ENCODE assay signal across 7 mouse cellular contexts in genomic region chr2:174329663-174330615, GRCm38 (mm10). TPM values are rescaled to one million over a fixed set of nuclear protein-coding genes. Genes with fewer than 3 reads are reported as not detected.
DNase-seq lines count a peak whose midpoint lies in the region; ATAC-seq and TF ChIP-seq lines count a peak whose summit lies in the region.

No protein-coding gene starts in this region.

- H3K9me3 ChIP-seq in intestine, postnatal 0 days (ENCODE audit: control insufficient read depth), result no peaks in the 10 kb centered on the region
- H3K9me3 ChIP-seq in limb, embryonic 13.5 days, result peaks cover 4% of the 10 kb centered on the region; the same call in 1 of the 2 replicates
- H3K9me3 ChIP-seq in midbrain, embryonic 15.5 days, result no peaks in the 10 kb centered on the region

- DNase-seq in adrenal gland, adult 2 months, result peak; percentile 94
- DNase-seq in embryo, embryonic 11.5 days (ENCODE audit: low read depth, low spot score), result peak; percentile 81
- DNase-seq in gastrocnemius, postnatal 4 days (ENCODE audit: low spot score in 2 of 2), result peak; percentile 91 to 92
- DNase-seq in spleen, postnatal 14 days (ENCODE audit: low spot score in 2 of 2), result peak; percentile 50 to 54

- H3K27me3 ChIP-seq in intestine, postnatal 0 days (replicated peaks; ENCODE audit: control insufficient read depth, insufficient read depth, low read length), result no peaks in the 10 kb centered on the region
- no peaks in the 10 kb centered on the region for H3K27me3 ChIP-seq in limb, embryonic 13.5 days
- H3K27me3 ChIP-seq in midbrain, embryonic 15.5 days (replicated peaks), result no peaks in the 10 kb centered on the region

- peak; percentile 47 for ATAC-seq in intestine, postnatal 0 days
- peak; percentile 88 for ATAC-seq in limb, embryonic 13.5 days (ENCODE audit: low FRiP score, low read depth)
- peak; percentile 83 for ATAC-seq in midbrain, embryonic 15.5 days (replicated peaks)

- H3K36me3 ChIP-seq in intestine, postnatal 0 days (ENCODE audit: control insufficient read depth, insufficient read depth), result 0 out of 2 replicates have a peak, but pooled peaks cover 3% of the 10 kb centered on the region
- peaks cover 26% of the 10 kb centered on the region for H3K36me3 ChIP-seq in limb, embryonic 13.5 days
- H3K36me3 ChIP-seq in midbrain, embryonic 15.5 days (replicated peaks), result no peaks in the 10 kb centered on the region

- H3K9ac ChIP-seq in intestine, postnatal 0 days (ENCODE audit: low read depth, low read length), result peak overlapping the region; percentile 94
- H3K9ac ChIP-seq in limb, embryonic 13.5 days, result peak overlapping the region; percentile 100
- peak overlapping the region; percentile 93 for H3K9ac ChIP-seq in midbrain, embryonic 15.5 days

- TF ChIP-seq CTCF in intestine, postnatal 0 days (IDR thresholded peaks at IDR 0.05; ENCODE audit: low read depth), result peak; percentile 50

- under 1% methylated on average over 76 of the region's 131 CpGs for WGBS in intestine, postnatal 0 days
- under 1% methylated on average over 74 of the region's 131 CpGs for WGBS in limb, embryonic 13.5 days
- under 1% methylated on average over 65 of the region's 131 CpGs for WGBS in midbrain, embryonic 15.5 days

- peak overlapping the region; percentile 95 for H3K4me3 ChIP-seq in intestine, postnatal 0 days (ENCODE audit: low read depth, low read length)
- peak overlapping the region; percentile 97 for H3K4me3 ChIP-seq in limb, embryonic 13.5 days
- H3K4me3 ChIP-seq in midbrain, embryonic 15.5 days, result peak overlapping the region; percentile 99

- peak overlapping the region; percentile 94 for H3K4me2 ChIP-seq in intestine, postnatal 0 days (replicated peaks; ENCODE audit: low read depth)
- H3K4me2 ChIP-seq in limb, embryonic 13.5 days (replicated peaks), result peak overlapping the region; percentile 80
- H3K4me2 ChIP-seq in midbrain, embryonic 15.5 days, result peak overlapping the region; percentile 69

- peaks cover 7% of the 10 kb centered on the region; the same call in 1 of the 2 replicates for H3K4me1 ChIP-seq in intestine, postnatal 0 days (replicated peaks; ENCODE audit: control insufficient read depth, insufficient read depth, low read length)
- H3K4me1 ChIP-seq in limb, embryonic 13.5 days, result peaks cover 51% of the 10 kb centered on the region
- H3K4me1 ChIP-seq in midbrain, embryonic 15.5 days, result peaks cover 47% of the 10 kb centered on the region

- peak overlapping the region; percentile 98 for H3K27ac ChIP-seq in intestine, postnatal 0 days (ENCODE audit: low read depth, low read length)
- peak overlapping the region; percentile 100 for H3K27ac ChIP-seq in limb, embryonic 13.5 days
- H3K27ac ChIP-seq in midbrain, embryonic 15.5 days, result peak overlapping the region; percentile 96

RNA-seq across cellular contexts. Expression of gene Gm20721, which starts 16.6 kb away (rescaled TPM):
- total RNA-seq in adrenal gland, adult 2 months (2021), result 1 to 10 TPM; 2.1 to 2.5 TPM
- polyA plus RNA-seq in adrenal gland, adult 2 months (2012; rRNA removed), result 0.07 TPM in 1 of 2 replicates, not detected in the other
- total RNA-seq in gastrocnemius, postnatal 4 days (2021), result 1 to 10 TPM; 4.8 to 6.4 TPM
- 2.7 and 3.5 TPM in 2 replicates for polyA plus RNA-seq in intestine, postnatal 0 days (2015; fragmentation: Nextera tagmentation; extraction: Ambion mirVana)
- 21.5 and 25.3 TPM in 2 replicates for polyA plus RNA-seq in limb, embryonic 13.5 days (2015; fragmentation: Nextera tagmentation; extraction: Ambion mirVana)
- 8.2 and 16.1 TPM in 2 replicates for polyA plus RNA-seq in midbrain, embryonic 15.5 days (2015; fragmentation: Nextera tagmentation; extraction: Ambion mirVana)

RNA-seq across cellular contexts. Expression of gene Gnas, which starts 45.8 kb away (rescaled TPM):
- total RNA-seq in adrenal gland, adult 2 months (2021), result 1,000 to 10,000 TPM; 2,774 to 2,898 TPM
- 1,329 and 1,576 TPM in 2 replicates for polyA plus RNA-seq in adrenal gland, adult 2 months (2012; rRNA removed)
- total RNA-seq in gastrocnemius, postnatal 4 days (2021), result 1,000 to 10,000 TPM; 3,196 to 3,475 TPM
- 686 and 705 TPM in 2 replicates for polyA plus RNA-seq in intestine, postnatal 0 days (2015; fragmentation: Nextera tagmentation; extraction: Ambion mirVana)
- 1,943 and 1,947 TPM in 2 replicates for polyA plus RNA-seq in limb, embryonic 13.5 days (2015; fragmentation: Nextera tagmentation; extraction: Ambion mirVana)
- 1,362 and 1,368 TPM in 2 replicates for polyA plus RNA-seq in midbrain, embryonic 15.5 days (2015; fragmentation: Nextera tagmentation; extraction: Ambion mirVana)

Comparison
In these comparisons a context has a peak if more than half of its experiments do, and no peak if none do; other contexts are left out.
1. Peak in every context shown above with its lines: DNase-seq, ATAC-seq, H3K4me3 ChIP-seq and H3K27ac ChIP-seq.